Mouse (Mus musculus) left cerebral cortex, postnatal 36 days (tissue): Measurements from ENCODE around the gene Cfap77. TPM values are rescaled to one million over a fixed set of nuclear protein-coding genes. Genes with fewer than 3 reads are reported as not detected.
"Not testable (repeated sequence)": the region's sequence is repeated elsewhere in the genome, so short reads cannot be mapped to it uniquely, and the experiment has no call there.

Experiments used
- DNase-seq, 2 experiments: peaks; one replicate each; pipeline ENCODE4 v3.0.0; 2021 to 2022; ENCODE audit warnings: low spot score in 2 of 2, mixed read lengths in 1 of 2
- intact Hi-C: fragments of 180-260 bp; cut with DNase I; formaldehyde crosslinking; loops from one replicate; pipeline ENCODE4 v1.15.1; 2025
- total RNA-seq, 2 experiments: library from RNA; stranded (reverse); gene quantifications; 2 replicates each; pipeline ENCODE4 v1.2.3; 2021

Cfap77 gene
- under 1 TPM in 1 of 2 experiments, not detected in 1; 0.35 TPM for total RNA-seq

- peak; percentile 14 to 19 for DNase-seq
- intact Hi-C loops: loop anchor here (5.0 kb wide), 2 partner anchors 78 to 303 kb away; no protein-coding TSS in a partner anchor
These were observed at the start of gene Cfap77 for GRCm38 (mm10) chr2:29054991-29055390. Cfap77 (minus strand) TSS chr2:29055066.

GRCm38 (mm10) chr2:29102416-29103377 lies 47.8 kb upstream of the Cfap77 start:
- intact Hi-C loops, DNase-seq: not testable (repeated sequence)

GRCm38 (mm10) chr2:29100822-29101534 lies 46.1 kb upstream of the Cfap77 start:
- DNase-seq: no peak
- intact Hi-C loops: no loop called here

- no peak for DNase-seq
- intact Hi-C loops: no loop called here
These were observed 44.8 kb upstream of the Cfap77 start for GRCm38 (mm10) chr2:29099646-29100045.

DNA sequence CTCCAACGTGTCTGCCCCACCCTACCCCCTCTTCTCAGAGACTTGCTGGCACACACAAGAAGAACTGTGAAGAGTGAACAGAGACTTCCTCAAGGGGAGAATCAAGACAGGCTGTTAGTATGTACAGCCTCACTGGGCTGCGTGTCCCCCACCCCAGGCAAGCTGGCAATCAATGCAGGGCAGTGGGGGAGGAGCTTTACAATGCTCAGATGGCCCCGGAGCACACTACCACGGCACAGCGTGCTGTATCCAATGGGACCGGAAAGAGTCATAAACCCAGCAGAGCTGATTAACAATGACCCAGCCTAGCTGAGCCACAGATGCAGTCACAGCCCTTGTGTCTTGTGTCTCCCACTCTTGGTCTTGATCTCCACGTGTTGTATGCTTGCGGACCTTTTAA lies 43.9 kb upstream of the Cfap77 start:
- DNase-seq: no peak
- intact Hi-C loops: no loop called here

DNA sequence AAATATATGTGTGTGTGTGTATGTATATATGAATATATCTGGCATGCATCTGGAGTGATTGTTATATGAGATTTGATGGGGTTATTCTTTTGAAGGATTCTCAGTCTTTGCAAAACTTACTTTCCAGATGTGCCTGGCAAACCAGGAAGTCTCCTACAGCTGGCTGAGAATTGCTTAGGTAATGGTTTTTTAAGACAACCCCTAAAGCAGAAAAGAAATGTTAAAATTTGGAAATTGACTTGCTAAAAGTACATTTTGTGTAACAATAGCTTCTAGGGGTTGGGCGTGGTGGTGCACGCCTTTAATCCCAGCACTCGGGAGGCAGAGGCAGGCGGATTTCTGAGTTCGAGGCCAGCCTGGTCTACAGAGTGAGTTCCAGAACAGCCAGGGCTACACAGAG lies 43.1 kb upstream of the Cfap77 start:
- DNase-seq, intact Hi-C loops: not testable (repeated sequence)

DNA sequence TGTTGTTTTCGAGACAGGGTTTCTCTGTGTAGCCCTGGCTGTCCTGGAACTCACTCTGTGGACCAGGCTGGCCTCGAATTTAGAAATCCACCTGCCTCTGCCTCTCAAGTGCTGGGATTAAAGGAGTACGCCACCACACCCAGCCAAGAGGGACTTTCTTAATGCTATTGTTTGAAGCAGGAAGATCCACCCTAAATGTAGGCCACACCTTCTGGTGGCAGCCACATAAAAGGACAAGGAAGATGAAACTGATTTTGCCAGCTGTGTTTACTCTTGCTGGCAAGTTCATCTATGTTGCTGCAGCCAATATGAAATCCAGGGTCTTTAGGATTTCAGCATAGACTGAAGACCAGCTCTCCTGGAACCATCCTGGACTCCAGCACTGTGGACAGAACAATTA lies 42.6 kb upstream of the Cfap77 start:
- DNase-seq: no peak
- intact Hi-C loops: no loop called here

GRCm38 (mm10) chr2:29096751-29097150 lies 41.9 kb upstream of the Cfap77 start:
- DNase-seq: no peak
- intact Hi-C loops: no loop called here

DNA sequence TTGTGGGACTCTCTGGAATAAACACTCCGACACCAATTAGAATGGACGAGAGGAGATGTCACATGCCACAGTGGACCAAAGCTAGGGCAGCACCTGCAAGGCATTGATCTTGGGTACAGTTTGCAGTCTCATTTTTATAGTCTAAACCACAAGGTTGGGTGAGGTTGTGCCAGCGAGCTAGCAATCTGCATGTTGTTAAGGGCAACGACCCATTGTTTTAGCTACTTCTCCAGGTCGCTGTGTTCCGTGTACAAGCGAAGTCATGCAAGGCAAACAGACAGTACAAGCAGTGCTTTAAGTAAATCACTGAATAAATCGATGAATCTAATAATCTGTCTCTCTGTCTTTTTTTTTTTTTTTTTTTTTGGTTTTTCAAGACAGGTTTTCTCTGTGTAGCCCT lies 40.8 kb upstream of the Cfap77 start:
- no peak for DNase-seq
- intact Hi-C loops: no loop called here

- intact Hi-C loops: not testable (repeated sequence)
These were observed 34.4 kb upstream of the Cfap77 start for GRCm38 (mm10) chr2:29089276-29089675.

GRCm38 (mm10) chr2:29086026-29086425 lies 31.2 kb upstream of the Cfap77 start:
- DNase-seq: no peak
- intact Hi-C loops: no loop called here

More at GRCm38 (mm10) chr2:29089276-29089675, 34.4 kb upstream of the Cfap77 start:
- DNase-seq: not testable (repeated sequence)

DNA sequence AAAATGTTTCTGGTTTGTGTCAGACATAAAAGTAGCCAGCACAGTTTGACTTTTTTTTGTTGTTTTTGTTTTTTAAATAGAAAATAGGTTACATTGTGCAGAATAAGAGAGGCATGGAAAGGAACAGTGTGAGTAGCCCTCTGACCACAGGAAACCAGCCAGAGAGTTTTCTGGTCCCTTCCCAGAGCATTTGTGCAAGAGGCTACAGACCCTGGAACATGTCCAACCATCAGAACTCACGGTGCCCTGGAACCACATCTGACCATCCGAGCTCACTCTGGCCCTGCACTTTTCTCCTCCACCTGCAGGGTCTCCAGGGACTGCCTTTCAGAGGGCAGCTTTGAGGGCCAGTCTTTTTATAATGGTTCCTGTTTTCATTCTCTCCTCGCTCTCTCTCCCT lies 27.1 kb upstream of the Cfap77 start:
- intact Hi-C loops: no loop called here
- DNase-seq: no peak

DNA sequence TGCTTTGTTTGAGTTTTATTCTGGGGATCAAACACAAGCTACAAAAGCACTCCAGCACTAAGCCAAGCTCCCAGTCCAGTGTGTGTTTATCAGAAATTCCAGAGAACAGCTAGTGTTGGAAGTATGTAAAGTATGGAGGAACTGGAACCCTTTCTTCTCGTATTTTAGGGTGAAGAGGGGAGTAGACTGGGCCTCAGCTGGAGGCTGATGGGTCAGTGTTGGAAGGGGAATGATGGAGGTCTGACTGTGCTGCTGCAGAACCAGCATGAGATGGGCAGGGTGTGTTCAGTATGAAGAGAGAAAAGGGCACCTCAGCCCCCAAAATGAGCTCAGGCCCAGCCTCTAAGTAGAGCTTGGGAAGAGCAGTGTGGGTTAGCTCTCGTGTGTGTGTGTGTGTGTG lies 21.4 kb upstream of the Cfap77 start:
- DNase-seq: no peak
- intact Hi-C loops: no loop called here

GRCm38 (mm10) chr2:29075331-29076070 lies 20.6 kb upstream of the Cfap77 start:
- intact Hi-C loops: no loop called here
- no peak for DNase-seq

- intact Hi-C loops: no loop called here
- no peak for DNase-seq
These were observed 19.8 kb upstream of the Cfap77 start for GRCm38 (mm10) chr2:29074676-29075075.

DNA sequence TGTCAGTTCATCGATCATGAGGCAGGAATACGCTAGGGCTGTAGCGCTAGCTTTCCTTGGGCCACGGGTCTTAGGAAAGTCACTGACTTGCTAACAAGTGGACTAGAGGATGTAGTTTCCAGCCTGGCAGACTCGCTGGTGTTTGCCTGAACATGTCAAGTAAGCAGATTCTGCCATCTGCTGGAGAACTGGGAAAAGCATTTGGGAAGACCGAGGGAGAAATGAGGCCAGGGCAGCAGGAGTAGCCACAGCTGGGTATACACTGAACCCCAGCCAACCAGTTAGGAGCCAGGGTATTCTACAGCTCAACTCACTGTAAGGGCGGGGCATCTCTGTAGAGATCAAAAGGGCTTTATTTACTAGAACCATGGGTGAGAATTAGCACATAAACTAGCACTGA lies 11.5 kb upstream of the Cfap77 start:
- no peak for DNase-seq
- intact Hi-C loops: no loop called here

DNA sequence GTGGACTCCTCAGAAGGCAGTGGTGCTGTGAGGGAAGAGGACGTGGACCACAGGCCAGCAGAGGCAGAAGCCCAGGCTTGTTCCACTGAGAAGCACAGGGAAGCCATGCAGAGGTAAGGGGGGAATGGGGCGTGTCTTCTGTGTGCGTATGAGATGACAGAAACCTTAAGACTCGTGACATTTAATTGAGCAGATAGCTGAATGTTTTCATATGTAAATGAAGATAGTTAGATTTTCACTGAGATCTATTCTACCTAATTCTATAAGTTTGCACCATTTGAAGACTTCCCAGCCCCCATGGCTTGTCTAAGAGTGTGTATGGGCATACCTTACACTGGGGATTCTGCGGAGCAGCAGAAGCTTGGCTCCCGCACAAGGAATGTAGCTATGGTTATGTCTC lies 10.9 kb upstream of the Cfap77 start:
- intact Hi-C loops: no loop called here
- no peak for DNase-seq

- intact Hi-C loops: no loop called here
- DNase-seq: peak; percentile 90 to 91
These were observed 5.3 kb upstream of the Cfap77 start, which contains the start of gene Ttf1 for GRCm38 (mm10) chr2:29060135-29060597. Ttf1 (plus strand) TSS chr2:29060262.

- intact Hi-C loops: loop anchor here (5.0 kb wide), 2 partner anchors 77 to 302 kb away; no protein-coding TSS in a partner anchor
- DNase-seq: no peak
These were observed 326 bp downstream of the Cfap77 start for GRCm38 (mm10) chr2:29054545-29054935.
